Mouse (Mus musculus) myocyte (in vitro differentiated cells): ENCODE measurements around the gene Acp5.

Experiments
- E2F4 ChIP-seq: IDR thresholded peaks from one replicate; pipeline ENCODE4 v1.6.1; 2011; ENCODE audit warnings: mild to moderate bottlenecking, control low read depth, moderate library complexity; ENCODE audit not compliant: insufficient read depth
- POLR2A ChIP-seq: IDR thresholded peaks from one replicate; pipeline ENCODE4 v1.6.1; 2011; ENCODE audit warnings: low read depth, mild to moderate bottlenecking, control low read depth, moderate library complexity; ENCODE audit not compliant: insufficient read length
- POLR2AphosphoS2 ChIP-seq: IDR thresholded peaks from one replicate; pipeline ENCODE4 v1.6.1; 2011; ENCODE audit warnings: low read depth, control low read depth; ENCODE audit not compliant: insufficient read length
- USF1 ChIP-seq: IDR thresholded peaks from one replicate; pipeline ENCODE4 v1.6.1; 2011; ENCODE audit warnings: low read depth, mild to moderate bottlenecking, control low read depth, moderate library complexity

DNA sequence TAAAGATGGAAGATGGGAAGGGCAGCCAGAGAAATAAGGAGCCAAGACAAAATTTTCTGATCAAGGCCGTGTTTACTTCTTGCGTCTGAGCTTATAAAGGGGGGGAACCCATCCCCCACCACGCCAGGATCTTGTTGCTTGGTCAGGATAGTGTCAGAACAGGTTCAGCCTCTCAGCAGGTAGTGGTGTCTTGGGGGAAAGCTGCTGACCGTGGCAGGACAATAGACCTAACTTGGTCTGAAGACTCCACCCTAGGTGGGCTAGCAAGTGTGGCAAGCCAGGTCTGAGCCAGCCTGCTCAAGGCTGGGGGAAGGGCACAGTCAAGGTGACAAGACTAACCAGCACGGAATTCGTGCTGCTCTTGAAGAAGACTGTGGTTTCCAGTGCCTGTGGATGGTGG is 25.8 kb upstream of the Acp5 start:
- no peak for TF ChIP-seq POLR2A
- TF ChIP-seq POLR2AphosphoS2 = no peak
- no peak for TF ChIP-seq E2F4
- TF ChIP-seq USF1 = no peak
